Mouse (Mus musculus) kidney, adult 11 months (tissue): ENCODE measurements around the gene Def8.
A peak's percentile ranks its signal among the peaks of the same experiment; 100 is the strongest.
"Not testable (repeated sequence)": the region's sequence is repeated elsewhere in the genome, so short reads cannot be mapped to it uniquely, and the experiment has no call there.

Source experiments
- DNase-seq: peaks from one replicate; pipeline ENCODE4 v3.0.0; 2022

The Def8 gene

DNA sequence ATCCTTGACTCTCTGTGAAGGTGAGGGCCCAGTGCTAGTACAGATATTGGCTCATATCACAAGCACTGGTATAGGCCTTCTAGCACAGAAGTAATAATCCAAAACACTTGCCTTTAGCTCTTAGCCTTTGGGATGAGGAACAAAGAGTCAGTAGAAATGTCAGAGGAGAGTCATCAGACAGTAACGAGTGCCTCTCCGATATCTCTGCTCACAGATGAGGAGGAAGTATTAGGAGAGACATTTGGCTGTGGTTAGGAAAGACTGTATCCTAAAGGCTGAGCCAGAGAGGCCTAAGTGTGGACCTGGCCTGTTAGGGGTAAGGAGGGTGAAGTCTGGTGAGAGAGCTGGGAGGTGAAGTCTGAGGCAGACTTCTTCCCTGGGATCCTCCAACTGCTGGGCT is 18.5 kb downstream of the Def8 start:
- DNase-seq: no peak

DNA sequence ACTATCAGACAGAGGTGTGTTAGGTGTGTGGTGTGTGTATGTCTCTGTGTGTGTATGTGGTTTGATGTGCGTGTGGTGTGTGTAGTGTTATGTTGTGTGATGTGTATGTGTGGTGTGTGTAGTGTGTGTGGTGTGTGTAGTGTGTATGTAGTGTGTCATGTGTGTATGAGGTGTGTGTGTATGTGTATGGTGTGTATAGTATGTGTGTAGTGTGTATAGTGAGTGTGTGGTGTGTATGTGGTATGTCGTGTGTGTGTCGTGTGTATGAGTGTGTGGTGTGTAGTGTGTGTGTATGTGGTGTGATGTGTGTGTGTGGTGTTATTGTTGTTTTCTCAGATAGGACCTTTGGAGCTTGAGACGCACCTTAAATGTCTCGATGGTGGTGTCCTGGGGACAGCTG is 19.0 kb downstream of the Def8 start:
- DNase-seq: no peak

DNA sequence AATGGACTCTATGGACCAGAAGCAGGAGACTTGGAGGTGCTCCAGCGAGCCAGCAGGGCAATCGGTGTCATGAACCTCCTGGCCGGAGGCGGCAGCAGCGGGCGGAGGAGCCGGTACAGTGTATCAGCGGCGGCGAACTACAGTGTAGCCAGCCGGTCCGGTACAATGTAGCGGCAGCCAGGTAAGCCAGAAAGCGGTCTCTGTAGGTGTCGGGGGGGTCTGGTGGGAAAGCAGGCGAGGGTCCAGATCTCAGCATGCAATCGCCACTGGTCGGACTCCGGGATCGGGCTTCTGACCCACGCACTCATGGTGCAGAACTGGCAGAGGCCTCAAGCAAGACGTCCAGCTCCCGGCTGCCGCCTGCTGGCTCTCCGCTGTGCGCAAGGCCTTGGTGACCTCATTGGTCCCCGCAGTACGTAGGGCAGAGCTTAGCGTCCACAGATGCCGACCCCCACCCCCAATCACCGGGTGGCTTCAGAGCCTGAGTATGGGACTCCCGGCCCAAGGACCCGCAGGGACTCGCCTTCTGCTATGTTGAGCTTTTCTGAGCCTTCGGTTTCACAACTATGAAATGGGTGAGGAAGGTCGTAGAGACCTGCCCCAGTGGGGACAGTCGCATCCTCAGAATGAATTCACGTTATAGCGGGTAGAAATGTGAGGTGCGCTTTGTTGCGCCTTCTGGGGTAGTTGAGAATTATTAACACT is 19.7 kb downstream of the Def8 start:
- peak; percentile 96 for DNase-seq

DNA sequence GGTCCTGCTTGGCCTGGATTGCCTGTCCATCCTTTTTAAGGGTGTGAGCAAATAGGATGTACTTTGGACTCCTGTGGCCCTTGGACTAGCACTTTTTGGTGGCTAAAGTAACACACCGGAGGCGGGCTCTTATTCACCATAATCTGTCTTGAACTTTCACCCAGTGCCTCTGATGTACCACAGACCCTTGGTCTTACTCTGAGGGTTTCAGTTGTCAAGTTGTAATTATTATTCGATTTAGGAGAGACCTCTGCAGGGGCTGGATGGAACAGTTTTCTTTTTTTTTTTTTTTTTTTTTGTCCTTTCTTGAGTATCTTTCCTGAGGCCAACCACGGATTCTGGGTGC is 20.2 kb downstream of the Def8 start:
- peak; percentile 89 for DNase-seq

DNA sequence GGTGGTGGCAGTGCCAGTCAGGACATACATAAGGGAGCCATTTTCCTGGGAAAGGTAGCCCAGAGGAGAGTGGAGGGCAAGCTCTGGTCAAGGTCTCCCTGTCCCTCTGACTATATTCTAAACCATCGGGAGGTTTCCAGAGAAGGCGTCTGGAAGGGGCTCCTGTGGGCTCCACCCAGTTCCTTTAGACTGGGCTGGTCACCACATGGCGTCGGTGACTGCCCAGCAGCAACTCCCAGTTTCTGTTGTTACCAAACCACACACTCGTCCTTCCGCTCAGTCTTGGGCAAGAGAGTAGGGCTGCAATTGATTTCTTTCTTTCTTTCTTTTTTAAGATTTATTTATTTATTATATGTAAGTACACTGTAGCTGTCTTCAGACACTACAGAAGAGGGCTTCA is 20.8 kb downstream of the Def8 start:
- no peak for DNase-seq

DNA sequence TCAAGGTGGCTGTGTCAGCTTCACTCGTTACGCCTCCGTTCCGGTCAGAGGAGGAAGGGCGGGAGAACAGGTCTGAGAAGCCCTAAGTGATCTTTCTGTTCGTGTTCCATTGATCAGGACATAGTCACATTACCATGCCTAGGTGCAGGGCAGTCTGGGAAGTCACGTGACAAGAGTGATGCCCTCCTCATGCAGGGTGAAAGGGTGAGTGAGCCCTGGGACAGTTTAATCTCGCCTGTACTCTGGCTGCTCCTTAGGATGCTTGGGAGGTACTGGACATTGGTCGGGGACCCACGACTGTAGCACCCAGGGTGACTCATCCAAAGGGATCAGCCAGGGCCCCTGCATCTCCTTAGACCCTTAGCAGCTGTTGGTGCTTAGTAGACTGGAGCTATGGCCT is 22.7 kb downstream of the Def8 start:
- peak; percentile 31 for DNase-seq

DNA sequence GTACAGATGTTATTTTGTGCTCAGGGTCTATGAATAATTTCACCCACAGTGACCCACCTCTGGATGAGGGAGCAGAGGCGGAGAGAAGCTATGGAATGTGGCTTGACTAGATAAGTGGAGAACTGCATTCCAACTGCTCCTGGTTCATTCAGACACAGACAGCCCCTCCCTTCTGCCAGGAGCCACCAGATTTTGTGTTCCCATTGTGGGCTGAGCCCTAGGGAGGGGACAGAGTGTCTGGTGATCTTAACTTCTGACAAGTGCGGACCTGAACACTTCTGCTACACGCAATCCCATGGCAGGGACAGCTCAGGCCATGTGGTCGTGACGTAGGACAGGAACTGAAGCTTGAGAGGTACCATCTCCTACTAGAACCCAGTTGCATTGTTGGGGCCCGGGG is 23.5 kb downstream of the Def8 start:
- DNase-seq: no peak

DNA sequence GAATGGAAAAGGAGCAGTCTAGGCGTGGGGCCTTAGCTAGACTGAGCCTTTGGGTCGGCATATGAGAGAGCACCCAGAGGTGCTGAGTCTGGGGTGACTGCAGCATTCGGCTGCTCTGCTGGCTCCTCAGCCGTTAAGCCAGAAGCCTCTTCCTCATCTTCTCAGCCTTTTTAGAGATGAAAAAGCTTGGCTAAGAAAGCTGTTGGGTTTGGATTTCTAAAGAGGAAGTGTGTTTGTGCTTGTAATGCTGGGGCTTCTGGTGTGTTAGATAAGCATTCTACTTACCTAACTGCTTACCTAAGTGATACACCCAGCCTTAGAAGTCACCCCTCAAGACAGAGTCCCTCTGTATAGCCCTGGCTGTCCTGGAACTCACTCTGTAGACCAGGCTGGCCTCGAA is 27.5 kb downstream of the Def8 start:
- no peak for DNase-seq

DNA sequence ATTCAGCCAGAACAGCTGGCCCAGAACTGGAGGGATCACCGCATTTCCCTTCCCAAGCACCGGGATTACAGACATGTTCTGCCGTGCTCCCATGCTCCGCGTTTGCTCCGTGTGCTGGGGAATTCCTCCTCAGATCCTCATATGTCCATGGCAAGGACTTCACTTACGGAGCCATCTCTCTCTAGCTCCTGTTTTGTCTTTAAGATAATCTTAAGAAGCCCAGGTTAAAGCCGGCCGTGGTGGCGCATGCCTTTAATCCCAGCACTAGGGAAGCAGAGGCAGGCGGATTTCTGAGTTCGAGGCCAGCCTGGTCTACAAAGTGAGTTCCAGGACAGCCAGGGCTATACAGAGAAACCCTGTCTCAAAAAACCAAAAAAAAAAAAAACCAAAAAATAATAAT is 28.4 kb downstream of the Def8 start:
- DNase-seq: not testable (repeated sequence)

DNA sequence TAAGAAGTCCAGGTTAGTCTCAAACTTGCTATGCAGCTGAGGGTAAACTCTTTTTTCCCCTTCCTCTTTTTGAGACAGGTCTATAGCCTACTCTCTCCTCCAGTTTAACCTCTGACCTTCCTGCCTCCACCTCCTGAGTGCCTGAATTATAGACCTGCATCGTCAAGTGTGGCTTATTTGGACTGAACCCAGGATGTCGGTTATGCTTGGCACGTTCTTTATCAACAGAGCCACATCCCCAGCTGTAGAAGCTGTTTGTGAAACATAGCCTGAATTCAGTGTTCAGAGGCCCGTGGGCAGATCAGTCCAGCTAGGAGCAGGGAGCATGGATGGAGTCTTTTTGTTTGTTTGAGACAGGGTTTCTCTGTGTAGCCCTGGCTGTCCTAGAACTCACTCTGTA is 28.8 kb downstream of the Def8 start:
- no peak for DNase-seq

DNA sequence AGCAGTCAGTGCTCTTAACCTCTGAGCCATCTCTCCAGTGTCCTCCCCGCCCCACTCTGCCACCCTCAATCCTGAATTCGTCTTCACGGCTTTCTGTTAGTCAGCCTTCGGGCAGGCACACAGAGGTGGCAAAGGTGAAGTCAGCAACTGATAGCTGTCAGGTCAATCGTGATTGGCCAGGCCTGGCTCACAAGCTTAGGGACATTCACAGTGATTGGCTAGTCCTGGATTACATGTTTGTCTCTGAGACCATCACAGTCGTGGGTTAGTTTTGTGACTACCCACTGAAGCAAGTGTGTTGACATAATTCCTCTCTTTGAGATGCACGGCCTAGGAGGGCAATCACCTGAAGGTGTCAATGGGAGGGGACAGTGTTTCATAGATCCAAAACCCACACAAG is 30.0 kb downstream of the Def8 start:
- DNase-seq: no peak

DNA sequence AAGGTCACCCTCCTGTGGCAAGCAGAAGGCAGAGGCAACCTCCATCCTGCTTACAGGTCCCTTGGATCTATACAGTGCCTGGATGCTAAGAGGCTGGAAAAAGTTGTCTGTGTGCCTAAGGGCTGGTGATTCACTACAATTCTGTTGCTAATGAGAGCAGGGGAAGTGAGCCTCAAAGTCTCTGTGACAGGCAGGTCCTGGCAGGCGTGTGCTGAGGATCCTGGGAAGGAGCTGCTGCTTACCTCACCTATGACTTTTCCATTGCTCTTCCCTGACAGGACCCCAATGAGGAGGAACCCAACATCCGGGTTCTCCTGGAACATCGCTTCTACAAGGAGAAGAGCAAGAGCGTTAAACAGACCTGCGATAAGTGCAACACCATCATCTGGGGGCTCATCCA is 30.6 kb downstream of the Def8 start:
- DNase-seq: no peak

DNA sequence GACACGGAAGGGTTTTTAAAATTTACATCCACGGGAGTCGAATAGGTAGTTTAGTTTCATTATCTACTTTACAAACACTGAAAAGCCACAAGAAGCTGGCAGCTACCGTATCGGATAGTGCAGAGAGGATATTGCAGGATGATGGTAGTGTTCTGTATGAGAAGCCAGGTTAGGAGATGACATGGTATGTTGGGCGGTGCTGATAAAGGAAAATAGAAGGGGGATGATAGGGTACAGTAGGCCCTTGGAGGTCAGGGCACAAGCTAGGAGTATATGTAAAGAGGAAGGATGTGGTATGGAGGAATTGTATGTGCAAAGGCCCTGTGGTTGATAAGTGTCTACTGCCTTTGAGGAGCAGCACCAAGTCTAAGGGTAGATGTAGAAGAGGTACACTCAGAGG is 31.2 kb downstream of the Def8 start:
- DNase-seq: no peak

DNA sequence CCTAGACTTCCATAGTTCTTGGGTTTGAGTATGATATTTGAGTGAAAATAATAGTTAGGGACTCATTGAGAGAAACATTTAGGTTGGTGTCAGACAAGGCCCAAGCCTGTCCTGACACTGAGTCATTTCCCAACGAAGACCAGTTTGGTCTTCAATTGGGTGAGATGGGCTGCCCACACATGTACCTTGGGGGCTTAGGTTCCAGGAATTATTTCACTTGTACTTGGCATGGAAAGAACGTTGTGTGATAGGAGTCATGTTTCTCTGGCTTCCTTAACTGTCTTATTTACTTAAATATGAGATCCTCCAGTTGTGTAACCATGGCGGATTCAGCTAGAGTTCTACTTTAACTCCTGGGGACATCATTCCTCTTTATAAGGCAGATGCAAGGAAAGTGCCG is 40.3 kb downstream of the Def8 start:
- no peak for DNase-seq

DNA sequence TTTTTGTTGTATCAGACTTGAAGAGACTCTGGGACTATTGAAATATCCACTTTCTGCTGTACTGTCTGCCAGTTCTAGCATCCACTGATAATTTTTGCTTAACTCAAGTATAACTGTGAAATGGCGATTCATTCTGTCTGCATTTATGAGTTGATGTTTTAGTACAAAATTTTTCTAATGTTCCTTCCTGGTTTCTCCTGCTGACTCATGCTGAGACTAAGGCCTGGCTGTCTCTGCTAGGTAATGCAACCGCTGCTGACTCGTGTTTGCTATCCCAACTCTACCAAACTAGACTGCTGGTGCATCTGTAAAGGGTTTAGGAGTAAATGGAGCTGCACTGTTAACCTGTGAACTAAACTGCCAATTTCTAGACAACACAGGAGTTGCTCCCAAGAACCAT is 44.1 kb downstream of the Def8 start:
- DNase-seq: no peak

DNA sequence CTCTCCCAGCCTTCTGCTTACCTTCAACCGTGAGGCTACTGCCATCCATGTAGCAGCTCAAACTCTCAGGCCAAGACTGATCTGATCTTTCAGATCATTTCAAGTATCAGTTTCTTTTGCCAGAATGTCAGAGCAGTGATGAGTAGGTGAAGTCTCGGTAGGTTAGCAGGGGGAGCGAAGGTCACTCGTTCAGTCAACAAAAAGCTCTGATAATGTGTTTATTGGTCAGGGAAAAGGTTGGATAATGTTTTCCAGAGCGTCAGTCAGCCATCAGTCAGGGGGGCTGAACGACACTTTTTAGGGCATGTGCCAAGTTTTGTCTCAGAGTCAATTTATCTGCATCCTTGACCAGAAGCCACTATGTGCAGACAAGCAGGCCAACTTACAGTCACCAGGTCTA is 49.7 kb downstream of the Def8 start:
- DNase-seq: not testable (repeated sequence)

DNA sequence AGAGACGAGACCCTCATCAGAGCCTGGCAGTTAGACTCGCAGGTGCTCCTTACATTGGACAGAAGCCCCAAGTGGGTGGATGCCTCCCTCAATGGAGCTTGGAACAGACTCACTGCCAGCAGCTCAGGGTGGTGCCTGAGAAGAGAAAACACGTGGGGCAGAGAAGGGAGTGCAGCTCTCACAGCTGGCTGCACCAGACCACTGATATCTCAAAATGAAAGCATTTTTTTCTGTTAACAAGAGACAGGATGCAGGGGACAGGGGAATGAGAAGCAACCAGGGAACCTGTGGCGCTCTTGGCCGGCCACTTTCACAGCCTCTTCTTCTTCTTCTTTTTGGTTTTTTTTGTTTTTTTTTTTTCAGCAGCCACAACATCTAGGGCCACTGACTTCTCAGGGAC is 51.2 kb downstream of the Def8 start:
- DNase-seq: not testable (repeated sequence)

DNA sequence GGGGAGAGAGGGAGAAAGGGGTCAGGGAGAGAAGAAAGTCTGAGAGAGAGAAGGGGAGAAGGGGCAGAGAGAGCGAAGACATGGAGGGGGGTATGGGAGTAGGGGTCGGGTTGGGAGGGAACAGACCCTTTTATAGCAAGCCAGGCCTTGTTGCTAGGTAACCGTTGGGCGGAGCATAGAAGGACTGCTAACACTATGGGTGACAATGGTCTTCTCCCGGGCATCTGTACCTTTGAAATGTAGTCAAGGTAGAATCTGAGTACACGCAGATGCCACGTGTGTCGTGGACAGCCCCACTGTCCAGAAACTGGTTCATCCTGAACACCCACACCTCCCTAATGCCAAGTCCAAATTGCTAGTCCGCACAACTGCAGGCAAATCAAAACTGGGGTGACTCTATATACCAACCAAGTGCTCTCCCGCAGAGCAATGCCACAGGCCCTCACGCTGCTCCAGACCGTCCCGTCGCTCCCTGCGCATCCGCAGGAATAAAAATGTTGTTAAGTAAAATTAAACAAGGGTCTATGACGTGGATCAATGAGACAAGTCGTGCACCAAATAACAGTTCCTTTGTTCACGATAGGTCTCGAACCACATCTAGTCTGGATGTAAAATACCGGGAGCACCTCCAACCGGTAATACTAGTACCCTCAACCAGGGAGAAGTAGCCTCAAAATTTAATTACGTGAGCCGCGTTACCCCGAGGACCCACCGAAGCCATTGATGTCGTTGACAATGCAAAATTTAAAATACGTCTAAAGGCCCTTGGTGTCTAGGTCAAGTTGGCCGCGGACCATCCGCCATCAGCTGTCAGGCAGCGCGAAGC is 53.8 kb downstream of the Def8 start:
- DNase-seq: no peak

DNA sequence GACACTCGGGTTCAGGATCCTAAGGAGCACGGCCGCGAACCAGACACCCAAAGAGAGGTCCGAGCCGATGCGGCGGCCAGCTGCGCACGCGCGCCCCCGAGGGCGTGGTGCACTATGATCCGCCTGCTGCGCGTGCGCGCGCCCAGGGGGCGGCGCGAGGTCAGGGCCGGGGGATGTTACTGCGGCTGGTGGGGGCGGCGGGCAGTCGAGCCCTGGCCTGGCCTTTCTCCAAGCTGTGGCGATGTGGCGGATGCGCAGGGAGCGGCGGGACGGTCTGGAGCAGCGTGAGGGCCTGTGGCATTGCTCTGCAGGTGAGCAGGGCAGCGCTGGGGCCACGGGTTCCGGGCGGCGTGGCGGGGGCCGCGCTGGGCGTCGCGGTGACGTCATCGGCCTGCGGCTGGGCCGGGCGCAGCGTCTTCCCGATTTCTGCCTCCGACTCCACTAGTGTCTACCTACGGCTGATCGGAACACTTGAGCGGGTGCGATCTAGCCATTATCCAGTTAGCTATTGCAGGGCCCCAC is 54.5 kb downstream of the Def8 start, which contains the start of gene Afg3l1:
Afg3l1 (plus strand) TSS at position 167 of the 522 bp plus-strand sequence.
- peak; percentile 93 for DNase-seq

DNA sequence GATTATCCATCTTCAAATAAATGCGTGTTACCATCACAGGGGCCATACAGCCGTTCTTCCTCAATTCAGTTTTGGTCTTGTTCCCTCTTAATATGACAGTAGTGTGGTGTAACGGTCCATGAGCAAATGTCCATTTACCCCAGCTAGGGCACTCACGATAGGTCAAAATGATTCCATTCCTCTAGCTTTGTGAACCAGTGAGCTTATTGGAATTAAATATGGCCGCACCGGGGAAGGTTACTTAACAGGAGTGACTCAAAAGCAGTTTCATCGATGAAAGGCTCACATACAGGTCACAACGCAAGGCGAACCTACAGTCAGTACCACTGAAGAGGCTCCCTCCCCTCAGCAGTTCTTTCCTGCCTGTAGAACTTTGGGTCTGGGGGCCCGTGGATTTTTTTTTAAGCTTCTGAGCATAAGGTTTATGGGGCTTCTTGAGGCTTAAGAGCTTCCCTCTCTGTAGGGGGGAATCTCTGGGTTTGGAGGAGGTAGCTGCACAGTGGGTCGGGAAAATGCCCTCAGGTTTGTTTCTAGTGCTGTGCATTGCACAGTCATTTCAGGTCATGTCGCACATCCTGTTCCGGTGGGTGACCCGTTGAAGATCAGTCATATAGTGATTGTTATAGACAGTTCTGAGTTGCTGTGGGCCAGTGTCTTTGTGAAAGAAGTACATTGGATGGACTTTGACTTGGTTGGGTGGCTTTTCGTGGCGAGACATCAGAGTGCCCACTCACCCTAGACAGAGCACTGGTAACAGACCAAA is 55.3 kb downstream of the Def8 start:
- no peak for DNase-seq

DNA sequence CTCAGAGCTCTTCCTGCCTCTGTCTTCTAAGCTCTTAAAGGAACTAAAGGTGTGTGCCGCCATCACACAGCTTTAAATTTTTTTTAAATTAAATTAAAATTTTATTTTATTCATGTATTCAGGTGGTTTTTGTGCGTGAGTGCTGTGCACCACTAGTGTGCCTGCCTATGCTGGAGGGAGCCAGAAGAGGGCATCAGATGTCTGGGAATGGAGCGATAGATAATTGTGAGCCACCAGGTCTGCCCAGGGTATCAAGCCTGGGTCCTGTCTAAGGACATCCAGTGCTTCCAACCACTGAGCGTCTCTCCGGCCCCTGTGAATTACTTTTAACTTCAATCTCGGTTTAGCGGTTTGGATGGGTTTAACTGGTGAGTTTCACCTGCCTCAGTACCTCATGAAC is 59.3 kb downstream of the Def8 start:
- no peak for DNase-seq

DNA sequence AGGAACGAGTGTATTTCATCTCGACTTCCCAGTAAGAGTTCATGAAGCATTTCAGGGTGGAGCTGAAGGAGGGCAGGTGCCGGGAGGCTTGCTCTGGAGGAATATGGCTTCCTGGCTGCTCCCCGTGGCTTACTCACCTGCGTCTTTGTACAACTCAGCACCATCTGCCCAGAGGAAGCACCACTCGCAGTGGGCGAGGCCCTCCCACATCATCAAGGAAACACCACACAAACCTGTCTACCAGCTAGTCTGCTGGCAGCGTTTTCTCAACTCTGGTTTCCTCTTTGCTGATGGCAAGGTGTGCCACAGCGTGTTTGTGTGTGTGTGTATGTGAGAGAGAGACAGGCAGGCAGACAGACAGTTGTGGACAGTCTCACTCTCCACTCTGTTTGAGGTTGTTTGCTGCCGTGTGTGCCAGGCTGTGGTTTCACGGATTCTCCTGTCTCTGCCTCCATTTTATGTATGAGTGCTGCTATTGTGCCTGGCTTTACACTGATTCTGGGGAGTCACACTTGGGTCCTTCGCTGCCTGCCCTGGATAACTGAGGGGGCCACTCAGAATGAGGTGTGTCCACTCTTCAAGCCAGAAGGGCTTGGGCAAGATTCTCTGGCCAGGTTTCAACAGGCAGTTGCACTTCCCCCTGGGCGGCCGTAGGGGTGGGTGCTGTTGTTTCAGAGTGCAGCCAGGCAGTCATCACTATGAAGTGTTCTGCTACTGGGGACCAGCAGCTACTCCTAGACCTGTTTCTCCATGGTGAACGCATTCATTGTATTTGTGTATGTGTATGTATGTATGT is 68.2 kb downstream of the Def8 start:
- no peak for DNase-seq

DNA sequence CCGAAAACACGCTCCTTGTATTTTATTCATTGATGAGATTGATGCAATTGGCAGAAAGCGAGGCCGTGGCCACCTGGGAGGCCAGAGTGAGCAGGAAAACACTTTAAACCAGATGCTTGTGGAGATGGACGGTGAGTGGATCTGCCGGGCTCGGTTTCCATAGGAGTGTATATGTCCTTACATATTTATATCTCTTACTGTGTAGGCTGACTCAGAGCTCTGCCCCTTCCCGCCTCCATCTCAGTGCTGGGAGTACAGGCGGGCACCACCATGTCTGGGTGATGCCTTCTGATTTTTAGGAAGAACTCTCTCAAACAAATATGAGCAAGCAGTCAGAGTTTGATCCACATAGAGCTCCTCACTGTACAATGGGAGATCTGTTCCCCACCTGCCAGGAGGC is 69.6 kb downstream of the Def8 start:
- no peak for DNase-seq
